Mouse (Mus musculus) thymus, adult 2 months (tissue): ENCODE results near the gene Snapin.

ENCODE experiments used
- CTCF ChIP-seq: fragments of 200-500 bp; IDR thresholded peaks from 2 replicates; pipeline ENCODE4 v1.5.1; 2012; ENCODE audit warnings: mild to moderate bottlenecking, control low read depth, low read length, moderate library complexity, borderline replicate concordance; ENCODE audit not compliant: control insufficient read depth, poor library complexity, insufficient read depth; ENCODE audit errors: extremely low read depth
- POLR2A ChIP-seq: fragments of 200-500 bp; IDR thresholded peaks from 2 replicates; pipeline ENCODE4 v1.6.1; 2012; ENCODE audit warnings: mild to moderate bottlenecking, low read length, control low read depth, moderate library complexity; ENCODE audit not compliant: control insufficient read depth, poor library complexity, insufficient read depth; ENCODE audit errors: extremely low read depth

GRCm38 (mm10) chr3:90465686-90466310 lies 25.0 kb downstream of the Snapin start, which contains the start of gene Npr1:
- TF ChIP-seq POLR2A (no peak), CTCF (no peak)
